Mouse (Mus musculus): ENCODE results near the gene Arhgap40. TPM values are rescaled to one million over a fixed set of nuclear protein-coding genes. Genes with fewer than 3 reads are reported as not detected.

Arhgap40 gene
- polyA plus RNA-seq (2012; rRNA removed), result 30.7 and 38.4 TPM in 2 replicates

GRCm38 (mm10) chr2:158512528-158512927 lies at the start of gene Arhgap40:
Gene Arhgap40, plus strand, starts transcription at chr2:158512796.
- peak; percentile 40 for DNase-seq (ENCODE audit: low spot score)

GRCm38 (mm10) chr2:158474159-158474558 lies 38.4 kb upstream of the Arhgap40 start:
- DNase-seq (ENCODE audit: low spot score), result no peak

GRCm38 (mm10) chr2:158477640-158478039 lies 35.0 kb upstream of the Arhgap40 start:
- no peak for DNase-seq (ENCODE audit: low spot score)

- no peak for DNase-seq (ENCODE audit: low spot score)
Observed at GRCm38 (mm10) chr2:158498457-158498856, 14.1 kb upstream of the Arhgap40 start.

- no peak for DNase-seq (ENCODE audit: low spot score)
Observed at GRCm38 (mm10) chr2:158501836-158502812, 10.5 kb upstream of the Arhgap40 start, which contains the start of gene Adig. Gene Adig, plus strand, starts transcription at chr2:158502612.

- DNase-seq (ENCODE audit: low spot score), result no peak
Observed at GRCm38 (mm10) chr2:158503226-158503625, 9.4 kb upstream of the Arhgap40 start.

- no peak for DNase-seq (ENCODE audit: low spot score)
Observed at GRCm38 (mm10) chr2:158503671-158504070, 8.9 kb upstream of the Arhgap40 start.

GRCm38 (mm10) chr2:158506475-158506874 lies 6.1 kb upstream of the Arhgap40 start:
- DNase-seq (ENCODE audit: low spot score), result no peak

- no peak for DNase-seq (ENCODE audit: low spot score)
Observed at GRCm38 (mm10) chr2:158507046-158507445, 5.5 kb upstream of the Arhgap40 start.

GRCm38 (mm10) chr2:158510665-158511064 lies 1.9 kb upstream of the Arhgap40 start:
- DNase-seq (ENCODE audit: low spot score), result peak; percentile 69

GRCm38 (mm10) chr2:158513821-158514336 lies 1.3 kb downstream of the Arhgap40 start:
- no peak for DNase-seq (ENCODE audit: low spot score)

GRCm38 (mm10) chr2:158518583-158518982 lies 6.0 kb downstream of the Arhgap40 start:
- DNase-seq (ENCODE audit: low spot score), result no peak

GRCm38 (mm10) chr2:158519071-158519470 lies 6.5 kb downstream of the Arhgap40 start:
- DNase-seq (ENCODE audit: low spot score), result no peak

- DNase-seq (ENCODE audit: low spot score), result no peak
Observed at GRCm38 (mm10) chr2:158519800-158520199, 7.2 kb downstream of the Arhgap40 start.

- DNase-seq (ENCODE audit: low spot score), result no peak
Observed at GRCm38 (mm10) chr2:158523060-158523459, 10.5 kb downstream of the Arhgap40 start.

GRCm38 (mm10) chr2:158524129-158524860 lies 11.7 kb downstream of the Arhgap40 start:
- DNase-seq (ENCODE audit: low spot score), result no peak

- DNase-seq (ENCODE audit: low spot score), result no peak
Observed at GRCm38 (mm10) chr2:158534090-158534489, 21.5 kb downstream of the Arhgap40 start.

GRCm38 (mm10) chr2:158534559-158534958 lies 22.0 kb downstream of the Arhgap40 start:
- no peak for DNase-seq (ENCODE audit: low spot score)

- DNase-seq (ENCODE audit: low spot score), result no peak
Observed at GRCm38 (mm10) chr2:158539433-158540305, 27.1 kb downstream of the Arhgap40 start.

- no peak for DNase-seq (ENCODE audit: low spot score)
Observed at GRCm38 (mm10) chr2:158541286-158541685, 28.7 kb downstream of the Arhgap40 start.

GRCm38 (mm10) chr2:158545266-158545665 lies 32.7 kb downstream of the Arhgap40 start:
- DNase-seq (ENCODE audit: low spot score), result no peak

All from urinary bladder, adult 2 months (tissue).